Mouse (Mus musculus) CH12.LX (cell line): ENCODE results near the gene Aff1. TPM values are rescaled to one million over a fixed set of nuclear protein-coding genes. Genes with fewer than 3 reads are reported as not detected.

Source experiments
- DNase-seq: peaks from one replicate; pipeline ENCODE4 v3.0.0-alpha.2; 2013; ENCODE audit errors: extremely low read depth
- H3K27ac ChIP-seq: 2 replicates; pipeline ENCODE4 v1.5.1; 2012; ENCODE audit warnings: low read depth, mild to moderate bottlenecking, control low read depth, moderate library complexity; ENCODE audit not compliant: insufficient read depth
- H3K27me3 ChIP-seq: replicated peaks from 2 replicates; pipeline ENCODE3; 2012; ENCODE audit warnings: inconsistent platforms
- H3K36me3 ChIP-seq, 2 experiments: replicated peaks in 1 of 2; 2 replicates each; pipeline versions ENCODE3 to v1.6.1; 2012; ENCODE audit warnings: inconsistent platforms in 1 of 2, low read length in 1 of 2, mild to moderate bottlenecking in 1 of 2, mixed read lengths in 1 of 2, moderate library complexity in 1 of 2; ENCODE audit not compliant: control insufficient read depth in 1 of 2, insufficient read depth in 1 of 2
- H3K4me1 ChIP-seq, 2 experiments: 2 replicates each; pipeline ENCODE4 v1.6.1; 2012; ENCODE audit warnings: inconsistent platforms in 1 of 2, moderate library complexity in 1 of 2; ENCODE audit not compliant: insufficient read depth in 2 of 2, control insufficient read depth in 1 of 2
- H3K4me2 ChIP-seq: 2 replicates; pipeline ENCODE4 v1.6.1; 2012; ENCODE audit warnings: low read depth, mild to moderate bottlenecking, control low read depth; ENCODE audit not compliant: poor library complexity, insufficient read depth, severe bottlenecking
- H3K4me3 ChIP-seq, 3 experiments: fragments of 150-350 bp in 1 of 3; sonication (generic) in 1 of 3; replicated peaks in 1 of 3; 2 replicates each; pipeline versions ENCODE3 to v1.5.1; 2011 to 2012; ENCODE audit warnings: low read depth in 2 of 3, low read length in 2 of 3, mild to moderate bottlenecking in 2 of 3, moderate library complexity in 2 of 3, control low read depth in 1 of 3, improper control_type of control experiment in 1 of 3, inconsistent platforms in 1 of 3, mixed read lengths in 1 of 3; ENCODE audit not compliant: poor library complexity in 1 of 3
- H3K79me2 ChIP-seq: replicated peaks from 2 replicates; pipeline ENCODE4 v1.6.1; 2012; ENCODE audit warnings: mild to moderate bottlenecking, moderate library complexity; ENCODE audit not compliant: control insufficient read depth, poor library complexity, insufficient read depth, severe bottlenecking; ENCODE audit errors: extremely low read depth
- H3K9ac ChIP-seq: 2 replicates; pipeline ENCODE4 v1.6.1; 2012; ENCODE audit warnings: low read depth, mild to moderate bottlenecking, control low read depth, moderate library complexity; ENCODE audit not compliant: insufficient read depth
- H3K9me3 ChIP-seq: replicated peaks from 2 replicates; pipeline ENCODE3; 2012; ENCODE audit warnings: low read length, inconsistent platforms, mixed read lengths
- CHD2 ChIP-seq: IDR thresholded peaks from 2 replicates; pipeline ENCODE4 v1.6.1; 2011; ENCODE audit warnings: low read length, improper control_type of control experiment
- CTCF ChIP-seq, 2 experiments: IDR thresholded peaks in 1 of 2; conservative IDR thresholded peaks in 1 of 2; 2 replicates each; pipeline ENCODE4 v1.5.1; 2011 to 2012; ENCODE audit warnings: low read depth in 2 of 2, low read length in 2 of 2, improper control_type of control experiment in 1 of 2, inconsistent platforms in 1 of 2, mild to moderate bottlenecking in 1 of 2, moderate library complexity in 1 of 2
- E2F4 ChIP-seq: IDR thresholded peaks from 2 replicates; pipeline ENCODE4 v1.6.1; 2011; ENCODE audit warnings: low read depth, low read length, improper control_type of control experiment; ENCODE audit not compliant: insufficient replicate concordance
- ETS1 ChIP-seq: conservative IDR thresholded peaks from 2 replicates; pipeline ENCODE4 v1.6.1; 2012; ENCODE audit warnings: low read depth, mild to moderate bottlenecking, inconsistent platforms, low read length, improper control_type of control experiment, moderate library complexity
- IRF4 ChIP-seq: IDR thresholded peaks from 2 replicates; pipeline ENCODE4 v1.6.1; 2014; ENCODE audit warnings: low read depth, mild to moderate bottlenecking, inconsistent platforms, low read length, improper control_type of control experiment
- JUN ChIP-seq: IDR thresholded peaks from 2 replicates; pipeline ENCODE4 v1.6.1; 2011; ENCODE audit warnings: low read depth, mild to moderate bottlenecking, low read length, improper control_type of control experiment, moderate library complexity; ENCODE audit not compliant: insufficient read depth
- MAZ ChIP-seq: IDR thresholded peaks from 2 replicates; pipeline ENCODE4 v1.6.1; 2012; ENCODE audit warnings: low read depth, mild to moderate bottlenecking, inconsistent platforms, low read length, improper control_type of control experiment, moderate library complexity
- MEF2A ChIP-seq: IDR thresholded peaks from 2 replicates; pipeline ENCODE4 v1.6.1; 2014; ENCODE audit warnings: low read depth, mild to moderate bottlenecking, inconsistent platforms, low read length, improper control_type of control experiment, borderline replicate concordance
- MXI1 ChIP-seq: IDR thresholded peaks from 2 replicates; pipeline ENCODE4 v1.6.1; 2011; ENCODE audit warnings: mild to moderate bottlenecking, low read depth, low read length, improper control_type of control experiment
- MYC ChIP-seq: IDR thresholded peaks from 2 replicates; pipeline ENCODE4 v1.6.1; 2011; ENCODE audit warnings: low read depth, mild to moderate bottlenecking, improper control_type of control experiment, low read length
- NRF1 ChIP-seq: IDR thresholded peaks from 2 replicates; pipeline ENCODE4 v1.6.1; 2014; ENCODE audit warnings: low read depth, mild to moderate bottlenecking, inconsistent platforms, low read length, improper control_type of control experiment, moderate library complexity
- PAX5 ChIP-seq: IDR thresholded peaks from 2 replicates; pipeline ENCODE4 v1.6.1; 2012; ENCODE audit warnings: low read length, inconsistent platforms, mixed read lengths
- POLR2AphosphoS2 ChIP-seq: IDR thresholded peaks from 2 replicates; pipeline ENCODE4 v1.6.1; 2011; ENCODE audit warnings: low read depth, low read length, improper control_type of control experiment
- RAD21 ChIP-seq: IDR thresholded peaks from 2 replicates; pipeline ENCODE4 v1.6.1; 2011; ENCODE audit warnings: low read depth, mild to moderate bottlenecking, low read length, improper control_type of control experiment, moderate library complexity
- RCOR1 ChIP-seq: conservative IDR thresholded peaks from 2 replicates; pipeline ENCODE4 v1.6.1; 2012; ENCODE audit warnings: low read depth, mild to moderate bottlenecking, inconsistent platforms, low read length, improper control_type of control experiment
- SMC3 ChIP-seq: IDR thresholded peaks from 2 replicates; pipeline ENCODE4 v1.6.1; 2011; ENCODE audit warnings: low read depth, low read length, improper control_type of control experiment
- TBP ChIP-seq: conservative IDR thresholded peaks from 2 replicates; pipeline ENCODE4 v1.6.1; 2011; ENCODE audit warnings: low read depth, low read length, improper control_type of control experiment
- TCF12 ChIP-seq: IDR thresholded peaks from 2 replicates; pipeline ENCODE4 v1.6.1; 2014; ENCODE audit warnings: low read depth, mild to moderate bottlenecking, inconsistent platforms, low read length, improper control_type of control experiment
- UBTF ChIP-seq: IDR thresholded peaks from 2 replicates; pipeline ENCODE4 v1.6.1; 2012; ENCODE audit warnings: low read depth, mild to moderate bottlenecking, inconsistent platforms, low read length, improper control_type of control experiment, moderate library complexity
- USF1 ChIP-seq: IDR thresholded peaks from 2 replicates; pipeline ENCODE4 v1.6.1; 2014; ENCODE audit warnings: low read depth, mild to moderate bottlenecking, inconsistent platforms, low read length, improper control_type of control experiment
- USF2 ChIP-seq: conservative IDR thresholded peaks from 2 replicates; pipeline ENCODE4 v1.6.1; 2011; ENCODE audit warnings: low read depth, low read length, improper control_type of control experiment
- ZMIZ1 ChIP-seq: IDR thresholded peaks from 2 replicates; pipeline ENCODE4 v1.6.1; 2012; ENCODE audit warnings: low read depth, mild to moderate bottlenecking, inconsistent platforms, low read length, improper control_type of control experiment
- ZNF384 ChIP-seq: IDR thresholded peaks from 2 replicates; pipeline ENCODE4 v1.6.1; 2012; ENCODE audit warnings: low read depth, low read length, improper control_type of control experiment, inconsistent platforms
- dilution Hi-C: fragments of 300-500 bp; cut with MboI; formaldehyde crosslinking; loops from 2 replicates; pipeline ENCODE4 v1.14.3; 2020; ENCODE audit warnings: low sequenced_read_pairs; ENCODE audit not compliant: extremely low pct_unique_long_range_greater_than_20kb, extremely low pct_ligation_motif_present
- in situ Hi-C: fragments of 300-500 bp; cut with MboI; formaldehyde crosslinking; loops from 3 replicates; pipeline ENCODE4 v1.14.3; 2019; ENCODE audit warnings: low sequenced_read_pairs, low pct_ligation_motif_present, low pct_unique_long_range_greater_than_20kb, mixed read lengths
- polyA plus RNA-seq: library from polyadenylated mRNA; unstranded; fragments of >175 nt; gene quantifications from 2 replicates; pipeline ENCODE4 v1.2.1, GENCODE M21; 2012; ENCODE audit warnings: low read depth; ENCODE audit not compliant: insufficient read length
- total RNA-seq, 2 experiments: library from RNA; depleted of rRNA; stranded (reverse); fragments of 300-350 nt in 1 of 2; fragments of >200 nt in 1 of 2; gene quantifications; 2 replicates each; pipeline ENCODE4 v1.2.3; 2012 to 2014

Gene Aff1
- total and polyA plus RNA-seq, 3 experiments, result 13.2 to 38.9 (median 21.8) TPM

DNA sequence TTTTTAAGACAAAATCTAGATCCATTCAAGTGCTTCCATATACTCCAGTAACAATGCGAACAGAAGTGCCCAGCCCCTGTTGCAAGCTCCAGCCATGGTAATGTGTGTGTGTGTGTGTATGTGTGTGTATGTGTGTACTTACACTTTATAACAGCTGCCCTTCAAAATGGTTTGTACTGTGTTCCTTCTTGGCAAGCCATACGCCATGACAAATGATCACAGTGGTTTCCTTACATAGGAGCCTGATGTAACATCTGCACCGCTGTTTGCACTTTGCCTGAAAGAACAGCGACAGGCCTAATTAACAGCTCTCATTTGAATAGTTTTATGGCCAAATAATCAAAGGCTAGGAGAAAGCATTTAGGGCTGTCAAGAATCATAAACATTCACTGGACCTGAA is 37.4 kb upstream of the Aff1 start:
- dilution Hi-C loops, result no loop called here
- H3K9ac ChIP-seq, result no peak overlapping the region
- no peak overlapping the region for H3K4me3 ChIP-seq
- H3K36me3 ChIP-seq, result no peaks in the 10 kb centered on the region
- peaks cover 0 to 2% of the 10 kb centered on the region in 2 experiments; a peak in 1 of 4 replicates for H3K4me1 ChIP-seq
- no peak overlapping the region for H3K4me2 ChIP-seq
- DNase-seq, result no peak
- no peaks in the 10 kb centered on the region for H3K27me3 ChIP-seq
- H3K9me3 ChIP-seq, result no peaks in the 10 kb centered on the region
- H3K79me2 ChIP-seq, result no peaks in the 10 kb centered on the region
- TF ChIP-seq ZMIZ1, result no peak
- no peak for TF ChIP-seq RCOR1
- TF ChIP-seq IRF4, result no peak
- TF ChIP-seq USF1, result no peak
- H3K27ac ChIP-seq, result no peak overlapping the region
- in situ Hi-C loops, result loop anchor here (5.0 kb wide), 1 partner anchor 307 kb away; no protein-coding TSS in a partner anchor

GRCm38 (mm10) chr5:103655346-103656118 is 36.6 kb upstream of the Aff1 start, which contains the start of gene 1700016H13Rik:
Gene 1700016H13Rik (minus strand): TSS chr5:103656010.
- no peak for DNase-seq
- H3K4me1 ChIP-seq, result peaks cover 0 to 2% of the 10 kb centered on the region in 2 experiments; a peak in 1 of 4 replicates
- H3K9me3 ChIP-seq, result no peaks in the 10 kb centered on the region
- H3K4me2 ChIP-seq, result no peak within 1 kb of the TSS
- peak within 1 kb of the TSS in 1 of 3 experiments; percentile 41 for H3K4me3 ChIP-seq
- no peak within 1 kb of the TSS for H3K27ac ChIP-seq
- H3K79me2 ChIP-seq, result no peaks in the 10 kb centered on the region
- H3K36me3 ChIP-seq, result no peaks in the 10 kb centered on the region
- TF ChIP-seq CTCF (conservative IDR thresholded peaks at IDR 0.05 in 1 of 2, IDR thresholded peaks at IDR 0.05 in 1 of 2; ENCODE audit: low read depth in 2 of 2, low read length in 2 of 2) (peak in 1 of 2 experiments; percentile 40; a peak in 2 of 4 replicates), MAZ (no peak)
- in situ Hi-C loops, result no loop called here
- no peaks in the 10 kb centered on the region for H3K27me3 ChIP-seq
- dilution Hi-C loops, result no loop called here
- H3K9ac ChIP-seq, result no peak within 1 kb of the TSS

- peak; percentile 16 for DNase-seq
- TF ChIP-seq CTCF (conservative IDR thresholded peaks at IDR 0.05 in 1 of 2, IDR thresholded peaks at IDR 0.05 in 1 of 2; ENCODE audit: low read depth in 2 of 2, low read length in 2 of 2), result peak in 1 of 2 experiments; percentile 61; a peak in 3 of 4 replicates
- no peak for TF ChIP-seq ZMIZ1
- peak; percentile 38; the same call in 1 of the 2 replicates for TF ChIP-seq SMC3
- no peak for TF ChIP-seq ZNF384
- no peak for TF ChIP-seq MEF2A
- TF ChIP-seq E2F4, result no peak
- no peak for TF ChIP-seq PAX5
- no peak for TF ChIP-seq USF2
- TF ChIP-seq MXI1, result no peak
- no peak for TF ChIP-seq JUN
- TF ChIP-seq RAD21, result peak; percentile 26
- TF ChIP-seq TBP, result no peak
- no peak for TF ChIP-seq UBTF
- no peak for TF ChIP-seq TCF12
- TF ChIP-seq IRF4, result no peak
- no peak for TF ChIP-seq MYC
- TF ChIP-seq ETS1, result no peak
- TF ChIP-seq NRF1, result no peak
- TF ChIP-seq CHD2, result no peak
- TF ChIP-seq POLR2AphosphoS2, result no peak
Measured at GRCm38 (mm10) chr5:103658921-103659320, 33.3 kb upstream of the Aff1 start.

More at GRCm38 (mm10) chr5:103658921-103659320, 33.3 kb upstream of the Aff1 start:
- H3K9ac ChIP-seq, result no peak overlapping the region
- H3K27me3 ChIP-seq, result no peaks in the 10 kb centered on the region
- in situ Hi-C loops, result no loop called here
- no peaks in the 10 kb centered on the region for H3K9me3 ChIP-seq
- dilution Hi-C loops, result no loop called here
- H3K4me1 ChIP-seq, result peaks cover 0 to 2% of the 10 kb centered on the region in 2 experiments; a peak in 1 of 4 replicates
- no peak overlapping the region for H3K4me2 ChIP-seq
- H3K27ac ChIP-seq, result no peak overlapping the region
- H3K36me3 ChIP-seq, result no peaks in the 10 kb centered on the region
- no peaks in the 10 kb centered on the region for H3K79me2 ChIP-seq
- no peak overlapping the region for H3K4me3 ChIP-seq
